Mouse (Mus musculus): ENCODE measurements around the gene Ganc. TPM values are rescaled to one million over a fixed set of nuclear protein-coding genes. Genes with fewer than 3 reads are reported as not detected.

The Ganc gene
- total RNA-seq, 4 experiments from 2014 or later: 36.3 to 42.9 (median 37.6) TPM

GRCm38 (mm10) chr2:120450724-120451123 lies 47.0 kb downstream of the Ganc start:
- DNase-seq (ENCODE audit: low spot score in 2 of 2): no peak

- DNase-seq (ENCODE audit: low spot score in 2 of 2): no peak
Observed at GRCm38 (mm10) chr2:120452600-120452999, 48.9 kb downstream of the Ganc start.

GRCm38 (mm10) chr2:120454987-120455386 lies 51.3 kb downstream of the Ganc start:
- DNase-seq (ENCODE audit: low spot score in 2 of 2): no peak

GRCm38 (mm10) chr2:120455719-120456118 lies 52.0 kb downstream of the Ganc start, which contains the start of gene Capn3:
Gene Capn3 (plus strand): TSS chr2:120456019.
- no peak for DNase-seq (ENCODE audit: low spot score in 2 of 2)

- DNase-seq (ENCODE audit: low spot score in 2 of 2): no peak
Observed at GRCm38 (mm10) chr2:120460216-120460615, 56.5 kb downstream of the Ganc start.

- peak in 1 of 2 experiments; percentile 22 for DNase-seq (ENCODE audit: low spot score in 2 of 2)
Observed at GRCm38 (mm10) chr2:120463328-120463727, 59.6 kb downstream of the Ganc start.

GRCm38 (mm10) chr2:120464091-120464490 lies 60.4 kb downstream of the Ganc start:
- DNase-seq (ENCODE audit: low spot score in 2 of 2): peak; percentile 63 to 72

- no peak for DNase-seq (ENCODE audit: low spot score in 2 of 2)
Observed at GRCm38 (mm10) chr2:120464732-120465396, 61.2 kb downstream of the Ganc start.

GRCm38 (mm10) chr2:120465397-120465785 lies 61.7 kb downstream of the Ganc start:
- DNase-seq (ENCODE audit: low spot score in 2 of 2): no peak

- peak in 1 of 2 experiments; percentile 42 for DNase-seq (ENCODE audit: low spot score in 2 of 2)
Observed at GRCm38 (mm10) chr2:120468011-120468410, 64.3 kb downstream of the Ganc start.

- no peak for DNase-seq (ENCODE audit: low spot score in 2 of 2)
Observed at GRCm38 (mm10) chr2:120469220-120469619, 65.5 kb downstream of the Ganc start.

- DNase-seq (ENCODE audit: low spot score in 2 of 2): no peak
Observed at GRCm38 (mm10) chr2:120469715-120470114, 66.0 kb downstream of the Ganc start.

- no peak for DNase-seq (ENCODE audit: low spot score in 2 of 2)
Observed at GRCm38 (mm10) chr2:120470856-120471255, 67.2 kb downstream of the Ganc start.

- DNase-seq (ENCODE audit: low spot score in 2 of 2): no peak
Observed at GRCm38 (mm10) chr2:120476277-120477087, 72.8 kb downstream of the Ganc start.

GRCm38 (mm10) chr2:120478600-120478999 lies 74.9 kb downstream of the Ganc start:
- peak; percentile 56 to 64 for DNase-seq (ENCODE audit: low spot score in 2 of 2)

- no peak for DNase-seq (ENCODE audit: low spot score in 2 of 2)
Observed at GRCm38 (mm10) chr2:120481921-120482320, 78.2 kb downstream of the Ganc start.

GRCm38 (mm10) chr2:120482506-120483389 lies 79.1 kb downstream of the Ganc start:
- peak in 1 of 2 experiments; percentile 20 for DNase-seq (ENCODE audit: low spot score in 2 of 2)

- no peak for DNase-seq (ENCODE audit: low spot score in 2 of 2)
Observed at GRCm38 (mm10) chr2:120484241-120484640, 80.5 kb downstream of the Ganc start.

GRCm38 (mm10) chr2:120493254-120493653 lies 89.6 kb downstream of the Ganc start:
- no peak for DNase-seq (ENCODE audit: low spot score in 2 of 2)

GRCm38 (mm10) chr2:120496511-120496910 lies 92.8 kb downstream of the Ganc start:
- no peak for DNase-seq (ENCODE audit: low spot score in 2 of 2)

GRCm38 (mm10) chr2:120499971-120500471 lies 96.3 kb downstream of the Ganc start:
- DNase-seq (ENCODE audit: low spot score in 2 of 2): no peak
